Mouse (Mus musculus): ENCODE measurements at regions not wholly inside any gene's neighbourhood (a gene's known extent, or its start where the extent isn't known, plus 50 kb on each side); places are given as distances from the start of the nearest gene placed in this dataset.

DNA sequence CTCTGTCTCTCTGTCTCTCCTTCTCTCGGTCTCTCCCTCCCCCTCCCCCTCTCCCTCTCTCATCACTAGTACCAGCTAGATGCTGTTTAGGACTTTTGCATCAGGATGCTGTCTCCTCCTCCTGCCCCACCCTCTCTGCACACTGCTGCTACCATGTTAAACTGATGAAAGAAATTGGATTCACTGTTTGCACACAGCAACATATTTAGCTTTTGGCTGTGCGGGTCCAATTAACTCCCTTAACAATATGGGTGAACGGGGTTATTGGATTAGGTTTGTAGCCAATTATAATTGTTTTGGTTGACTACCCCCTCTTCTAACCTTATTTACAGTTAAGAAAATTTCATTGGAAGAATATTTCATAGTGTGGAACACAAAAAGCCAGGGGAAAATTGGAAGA lies 424.0 kb upstream of the Sorcs1 start:
- no peak for DNase-seq (ENCODE audit: low spot score)

GRCm38 (mm10) chr19:51074762-51075161 lies 396.3 kb upstream of the Sorcs1 start:
- DNase-seq (ENCODE audit: low spot score) = no peak

- DNase-seq (ENCODE audit: low spot score) = peak; percentile 8
Observed at GRCm38 (mm10) chr19:51059961-51060665, 381.7 kb upstream of the Sorcs1 start.

- DNase-seq (ENCODE audit: low spot score) = no peak
Observed at GRCm38 (mm10) chr19:51043544-51043943, 365.1 kb upstream of the Sorcs1 start.

- DNase-seq (ENCODE audit: low spot score) = no peak
Observed at GRCm38 (mm10) chr19:50994471-50994870, 316.0 kb upstream of the Sorcs1 start.

- no peak for DNase-seq (ENCODE audit: low spot score)
Observed at GRCm38 (mm10) chr19:50971066-50971465, 292.6 kb upstream of the Sorcs1 start.

- no peak for DNase-seq (ENCODE audit: low spot score)
Observed at GRCm38 (mm10) chr19:50961910-50962309, 283.5 kb upstream of the Sorcs1 start.

DNA sequence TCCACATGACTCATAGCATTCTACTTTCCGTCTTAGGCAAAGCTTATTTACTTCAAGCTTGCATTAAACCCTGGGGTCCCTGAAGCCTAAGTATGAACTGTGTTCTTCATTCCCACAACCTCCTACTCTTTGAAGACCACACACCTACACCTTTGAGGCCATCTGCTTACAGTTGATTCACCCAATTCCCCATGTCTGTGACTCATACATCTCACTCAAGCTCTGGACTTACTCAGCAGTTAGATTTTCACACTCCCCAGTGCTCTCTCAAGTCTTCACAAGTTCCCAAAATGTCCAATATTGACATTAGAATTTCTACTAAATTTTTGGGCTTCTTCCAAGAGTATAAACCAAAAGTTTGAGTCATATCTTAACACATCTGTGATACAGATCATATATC lies 266.6 kb upstream of the Sorcs1 start:
- DNase-seq (ENCODE audit: low spot score) = no peak

GRCm38 (mm10) chr19:50911646-50912045 lies 233.2 kb upstream of the Sorcs1 start:
- DNase-seq (ENCODE audit: low spot score) = no peak

GRCm38 (mm10) chr19:50910674-50911073 lies 232.2 kb upstream of the Sorcs1 start:
- no peak for DNase-seq (ENCODE audit: low spot score)

- peak; percentile 13 for DNase-seq (ENCODE audit: low spot score)
Observed at GRCm38 (mm10) chr19:50908751-50909150, 230.3 kb upstream of the Sorcs1 start.

DNA sequence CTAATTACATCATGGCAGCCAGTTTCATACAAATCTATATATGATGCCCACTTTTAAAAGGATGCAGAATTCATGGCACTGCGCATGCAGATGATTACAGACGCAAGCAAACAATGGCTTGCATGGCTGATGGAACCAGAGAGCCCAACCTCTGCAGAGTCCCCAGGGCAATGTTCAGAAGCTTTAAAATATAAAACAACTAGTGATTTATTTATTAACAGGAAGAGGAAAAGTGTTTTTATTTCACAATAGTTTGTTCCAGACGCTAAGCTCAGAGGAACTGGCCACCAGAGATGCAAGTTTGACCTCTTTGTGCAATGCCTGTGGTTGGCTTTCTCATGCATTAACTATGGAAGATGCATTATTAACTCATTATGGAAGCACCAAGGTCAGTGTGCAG lies 215.3 kb upstream of the Sorcs1 start:
- no peak for DNase-seq (ENCODE audit: low spot score)

GRCm38 (mm10) chr19:50872661-50873060 lies 194.2 kb upstream of the Sorcs1 start:
- no peak for DNase-seq (ENCODE audit: low spot score)

DNA sequence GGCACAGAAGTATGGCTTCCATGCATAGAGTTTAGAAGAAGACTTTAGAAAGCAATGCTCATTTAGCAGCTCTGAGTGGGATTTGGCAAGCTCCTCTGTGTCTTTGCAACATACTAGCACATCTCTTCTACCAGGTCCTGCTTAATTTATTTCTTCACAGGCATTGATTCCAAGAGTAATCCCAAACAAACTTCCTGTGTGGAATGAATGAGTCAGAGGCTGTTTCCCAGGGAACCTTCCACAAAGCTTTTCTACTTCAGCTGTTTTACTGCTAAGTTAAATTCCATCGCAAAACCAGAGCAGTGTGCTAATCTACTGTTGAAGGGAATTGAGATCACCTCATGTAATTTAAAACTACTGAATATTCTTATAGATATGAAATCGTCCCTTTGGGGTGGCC lies 193.7 kb upstream of the Sorcs1 start:
- no peak for DNase-seq (ENCODE audit: low spot score)

- no peak for DNase-seq (ENCODE audit: low spot score)
Observed at GRCm38 (mm10) chr19:50854854-50855253, 176.4 kb upstream of the Sorcs1 start.

- DNase-seq (ENCODE audit: low spot score) = no peak
Observed at GRCm38 (mm10) chr19:50840499-50840898, 162.1 kb upstream of the Sorcs1 start.

Data from adipocyte (in vitro differentiated cells).